Mouse (Mus musculus) heart, adult 2 months (tissue): ENCODE measurements at regions not wholly inside any gene's neighbourhood (a gene's known extent, or its start where the extent isn't known, plus 50 kb on each side); places are given as distances from the start of the nearest gene placed in this dataset.

ENCODE experiments used
- CTCF ChIP-seq: fragments of 200-600 bp; IDR thresholded peaks from 2 replicates; pipeline ENCODE4 v1.8.1; 2022; ENCODE audit warnings: antibody characterized with exemption, mild to moderate bottlenecking, moderate library complexity
- EP300 ChIP-seq: fragments of 200-500 bp; IDR thresholded peaks from 2 replicates; pipeline ENCODE4 v1.6.1; 2011; ENCODE audit warnings: low read depth, low read length, control low read depth; ENCODE audit not compliant: insufficient read depth
- POLR2A ChIP-seq: fragments of 200-500 bp; IDR thresholded peaks from 2 replicates; pipeline ENCODE4 v1.6.1; 2011; ENCODE audit warnings: mild to moderate bottlenecking, low read depth, low read length, control low read depth; ENCODE audit not compliant: insufficient read depth

DNA sequence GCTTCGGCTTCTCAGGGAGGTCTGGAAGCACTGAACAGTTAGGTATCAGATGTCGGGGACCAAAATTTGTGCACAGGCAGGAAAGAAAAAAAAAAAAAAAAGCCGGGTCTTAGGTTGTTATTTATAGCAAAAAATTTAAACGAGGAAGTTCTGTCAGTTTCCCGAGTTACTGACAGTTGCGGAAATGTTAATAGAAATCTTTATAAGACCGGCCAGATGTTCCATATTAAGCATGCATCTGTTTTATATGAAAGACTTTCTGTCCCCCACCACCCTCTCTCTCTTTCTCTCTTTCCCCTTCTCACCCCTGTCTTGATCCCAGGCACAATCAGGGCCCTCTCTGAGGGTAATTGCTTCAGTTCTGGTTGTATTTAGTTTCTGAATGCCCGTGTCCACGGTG, 98.5 kb upstream of the Vrk1 start:
- no peak for TF ChIP-seq POLR2A
- TF ChIP-seq CTCF = no peak
- TF ChIP-seq EP300 = no peak
